Mouse (Mus musculus): ENCODE results near the gene Dusp18. TPM values are rescaled to one million over a fixed set of nuclear protein-coding genes. Genes with fewer than 3 reads are reported as not detected.

Gene Dusp18
- polyA plus RNA-seq, 1 experiment = not detected

DNA sequence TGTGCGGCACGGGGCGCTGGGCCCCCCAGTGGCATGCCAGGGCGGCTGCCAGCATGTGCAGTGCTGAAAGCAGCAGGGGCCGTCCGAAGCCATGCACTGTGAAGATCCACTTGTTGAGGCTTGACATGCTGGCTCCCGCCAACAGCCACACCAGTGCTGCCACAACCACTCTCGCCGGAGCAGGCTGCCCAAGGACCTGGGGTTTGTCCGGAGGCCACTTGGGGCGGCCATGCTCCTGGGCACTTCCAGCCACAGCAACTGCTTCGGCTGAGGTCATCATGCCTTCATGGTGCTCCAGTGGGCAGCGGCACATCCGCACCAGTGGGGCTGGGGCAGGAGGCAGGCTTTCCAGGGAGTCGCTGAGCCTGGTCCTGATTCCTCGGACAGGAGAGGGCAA is 17.8 kb downstream of the Dusp18 start:
- TF ChIP-seq GATA1 (IDR thresholded peaks at IDR 0.05; ENCODE audit: low read length) = no peak

DNA sequence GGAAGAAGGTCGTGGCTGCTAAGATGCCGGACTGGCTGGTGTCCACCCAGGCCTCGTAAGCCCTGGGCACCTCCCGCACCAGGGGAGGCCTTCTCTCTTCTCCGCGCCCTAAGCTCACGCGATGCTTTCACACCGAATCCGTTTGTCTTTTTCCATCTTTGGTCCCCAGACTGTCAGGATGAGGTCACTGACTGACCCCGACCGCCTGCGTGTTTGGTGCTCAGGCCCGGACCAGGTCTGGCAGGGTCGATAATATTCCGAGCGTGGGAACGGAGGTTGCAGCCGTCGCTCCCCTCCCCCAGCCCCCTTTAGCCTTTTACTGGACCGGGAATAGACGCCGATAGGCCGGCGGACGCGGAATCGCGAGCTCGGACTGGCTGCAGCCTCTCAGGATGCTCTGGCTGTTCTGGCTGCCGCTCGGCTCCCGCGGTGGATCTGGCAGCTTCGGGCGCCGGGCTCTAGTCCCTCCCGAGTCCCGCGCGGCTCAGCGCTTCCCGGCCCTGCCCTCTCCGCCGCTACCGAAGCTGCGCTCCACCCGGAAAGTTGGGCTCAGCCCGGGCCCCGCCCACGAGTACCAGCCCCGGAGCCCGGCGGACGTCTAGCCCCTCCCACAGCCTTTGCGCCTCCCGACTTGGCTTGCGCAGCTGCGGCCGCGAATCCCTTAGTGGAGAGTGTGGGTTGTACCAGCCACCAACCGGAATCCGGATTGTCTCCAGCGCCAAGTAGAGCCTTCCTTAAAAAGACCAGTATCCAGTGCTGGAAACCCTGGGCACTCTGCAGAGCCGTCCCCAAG is 18.5 kb downstream of the Dusp18 start:
- no peak for TF ChIP-seq GATA1 (IDR thresholded peaks at IDR 0.05; ENCODE audit: low read length)

GRCm38 (mm10) chr11:3914109-3914840 is 19.2 kb downstream of the Dusp18 start, which contains the start of gene Slc35e4:
Gene Slc35e4, minus strand, starts transcription at chr11:3914664.
- no peak for TF ChIP-seq GATA1 (IDR thresholded peaks at IDR 0.05; ENCODE audit: low read length)

- no peak for TF ChIP-seq GATA1 (IDR thresholded peaks at IDR 0.05; ENCODE audit: low read length)
Observed at GRCm38 (mm10) chr11:3918738-3919137, 23.7 kb downstream of the Dusp18 start.

DNA sequence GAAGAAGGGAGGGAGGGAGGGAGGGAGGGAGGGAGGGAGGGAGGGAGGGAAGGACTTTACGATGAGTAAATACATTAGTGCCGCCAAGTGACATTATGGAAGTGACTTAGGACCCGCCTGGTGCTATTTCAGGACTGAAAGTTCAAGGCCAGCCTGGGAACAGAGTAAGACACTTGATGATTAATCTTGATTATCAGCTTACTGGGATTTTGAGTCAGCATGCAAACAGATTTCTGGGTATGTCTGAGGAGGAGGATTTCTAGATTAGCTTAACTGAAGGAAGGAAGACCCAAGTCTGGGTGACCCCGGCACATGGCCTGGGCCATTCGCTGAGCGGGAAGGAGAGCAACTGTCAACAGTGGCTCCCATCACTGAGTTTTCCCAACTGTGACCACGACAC is 25.4 kb downstream of the Dusp18 start:
- no peak for TF ChIP-seq GATA1 (IDR thresholded peaks at IDR 0.05; ENCODE audit: low read length)

DNA sequence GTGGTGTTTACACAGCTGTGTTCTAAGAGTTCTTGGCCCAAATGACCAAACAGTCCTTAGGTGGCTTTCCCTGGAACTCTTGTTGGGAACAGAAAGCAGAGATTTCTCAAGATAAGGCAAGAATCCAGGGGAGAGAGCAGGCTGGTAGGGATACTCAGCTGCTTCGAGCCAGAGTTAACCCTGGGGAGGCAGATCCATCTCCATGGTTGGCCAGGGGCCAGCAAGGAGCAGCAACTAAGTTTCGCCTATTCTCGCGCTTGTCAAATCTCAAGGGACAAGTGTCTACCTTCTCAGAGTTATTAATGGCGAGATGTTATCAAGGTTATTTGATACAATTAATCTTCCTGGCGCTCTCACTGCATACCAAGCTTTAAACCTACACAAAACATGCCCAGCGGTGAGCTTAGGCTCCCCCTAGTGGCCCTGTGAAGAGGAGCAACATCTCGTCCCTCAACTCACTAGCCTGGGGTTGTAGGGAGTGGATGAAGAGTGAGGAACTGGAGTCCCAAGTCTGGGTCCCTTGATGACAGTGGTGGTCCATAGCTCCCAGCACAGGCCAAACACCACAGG is 26.3 kb downstream of the Dusp18 start:
- no peak for TF ChIP-seq GATA1 (IDR thresholded peaks at IDR 0.05; ENCODE audit: low read length)

GRCm38 (mm10) chr11:3922115-3922514 is 27.1 kb downstream of the Dusp18 start:
- no peak for TF ChIP-seq GATA1 (IDR thresholded peaks at IDR 0.05; ENCODE audit: low read length)

DNA sequence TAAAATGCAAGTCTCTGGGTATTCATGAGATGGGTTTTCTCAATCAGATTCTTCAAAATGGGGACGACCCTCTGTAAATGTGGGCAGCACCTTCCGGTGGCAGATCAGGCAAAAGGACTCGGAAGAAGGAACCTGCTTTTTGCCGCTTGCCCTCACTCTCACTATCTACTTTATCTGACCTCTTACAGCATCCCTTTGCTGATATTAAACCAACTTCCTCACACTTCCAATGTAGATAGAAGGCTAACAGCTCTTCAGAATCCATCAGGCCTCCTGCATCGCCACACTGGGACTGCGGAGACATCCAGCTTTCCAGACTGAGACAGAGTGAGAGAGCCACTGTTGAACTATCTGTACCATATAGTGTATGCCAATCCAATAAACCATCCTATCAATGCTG is 27.7 kb downstream of the Dusp18 start:
- TF ChIP-seq GATA1 (IDR thresholded peaks at IDR 0.05; ENCODE audit: low read length) = no peak

DNA sequence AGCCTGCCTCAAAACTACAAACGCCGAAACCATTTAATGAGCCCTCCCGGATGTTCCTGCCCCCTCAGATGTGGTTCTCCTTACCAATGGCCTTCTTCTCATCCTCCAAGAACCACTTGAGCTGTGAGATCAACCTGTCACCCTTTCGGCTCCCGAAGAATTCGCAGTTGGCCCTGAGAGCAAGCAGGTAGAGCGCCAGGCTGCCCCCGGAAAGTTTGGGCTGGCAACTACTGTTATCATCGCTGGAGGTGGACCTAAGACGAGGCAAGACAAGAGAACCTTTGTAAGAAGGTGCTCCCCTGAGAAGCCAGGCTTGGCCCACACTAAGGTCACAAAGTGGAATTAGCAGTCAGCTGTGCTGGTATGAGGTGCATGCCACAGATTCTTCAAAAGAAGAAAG is 30.9 kb downstream of the Dusp18 start:
- no peak for TF ChIP-seq GATA1 (IDR thresholded peaks at IDR 0.05; ENCODE audit: low read length)

DNA sequence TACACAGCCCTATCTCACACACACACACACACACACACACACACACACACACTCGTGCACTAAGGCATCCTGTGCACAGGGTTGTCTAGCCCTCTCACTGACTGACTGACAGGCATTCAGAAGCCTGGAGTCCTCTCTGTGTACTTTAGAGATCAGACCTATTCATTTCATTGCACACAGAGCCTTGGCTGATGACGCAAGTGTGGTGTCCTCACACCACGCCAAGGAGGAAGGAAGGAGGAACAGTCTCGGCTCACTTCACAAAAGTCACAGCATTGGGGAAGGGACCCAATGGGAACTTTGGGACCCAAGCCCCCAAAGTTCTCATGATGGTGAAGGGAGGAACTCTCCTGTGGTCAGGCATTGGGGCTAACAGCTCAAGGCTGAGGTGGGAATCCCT is 35.0 kb downstream of the Dusp18 start:
- TF ChIP-seq GATA1 (IDR thresholded peaks at IDR 0.05; ENCODE audit: low read length) = no peak

DNA sequence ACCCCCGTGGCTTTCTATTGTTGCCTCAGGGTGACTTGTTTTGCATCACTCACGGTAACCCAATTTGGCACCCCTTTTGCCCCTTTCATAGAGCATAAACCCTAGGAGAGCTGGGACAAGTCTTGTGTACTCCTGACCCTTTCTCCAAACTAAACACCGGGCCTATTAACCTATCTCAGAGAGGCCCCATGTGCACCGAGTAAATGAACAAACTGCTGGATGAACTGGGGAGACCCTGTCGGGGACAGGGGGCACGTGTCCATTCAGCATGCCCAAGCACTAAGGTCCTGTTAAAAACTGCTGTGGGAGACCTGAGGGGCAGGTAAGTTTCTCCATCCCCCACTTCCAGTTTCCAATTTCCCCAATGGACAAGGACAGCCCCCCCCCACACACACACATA is 35.9 kb downstream of the Dusp18 start:
- no peak for TF ChIP-seq GATA1 (IDR thresholded peaks at IDR 0.05; ENCODE audit: low read length)

DNA sequence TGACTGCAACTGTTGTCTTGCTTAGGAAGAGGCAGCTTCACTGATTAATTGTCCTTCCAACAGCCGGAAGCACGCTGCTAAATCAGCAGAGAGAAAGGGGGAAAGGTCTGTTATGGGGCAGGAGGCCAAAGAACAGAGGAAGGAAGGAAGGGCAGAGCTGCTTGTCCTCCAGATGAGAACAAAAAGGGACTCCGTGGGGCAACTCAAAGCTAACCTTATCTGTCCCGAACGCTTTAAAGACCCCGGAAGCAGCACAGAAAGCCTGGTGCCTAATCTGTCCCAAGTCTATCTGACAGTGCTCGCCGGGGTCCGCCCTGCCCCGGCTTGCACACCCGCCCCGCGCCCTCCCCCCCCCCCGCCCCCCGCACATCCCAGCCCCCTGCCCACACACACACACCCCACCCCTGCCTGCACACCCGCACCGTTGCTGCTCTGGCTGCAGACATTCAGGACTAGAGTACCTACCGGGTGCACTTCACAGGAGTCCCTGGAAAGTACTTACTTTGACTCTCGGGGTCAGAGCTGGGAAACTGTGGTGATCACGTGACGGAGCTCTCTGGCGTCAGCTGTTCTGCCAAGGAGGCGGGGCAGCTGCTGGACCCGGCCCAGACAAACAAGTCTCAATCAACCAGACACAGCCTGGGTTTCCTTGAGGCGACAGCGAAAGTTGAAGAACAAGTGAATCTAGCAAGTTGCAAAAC is 36.6 kb downstream of the Dusp18 start, which contains the start of gene Tcn2:
Gene Tcn2 (minus strand): TSS at position 649 of the 701 bp plus-strand sequence.
- TF ChIP-seq GATA1 (IDR thresholded peaks at IDR 0.05; ENCODE audit: low read length) = no peak

GRCm38 (mm10) chr11:3933756-3934285 is 38.8 kb downstream of the Dusp18 start:
- no peak for TF ChIP-seq GATA1 (IDR thresholded peaks at IDR 0.05; ENCODE audit: low read length)

DNA sequence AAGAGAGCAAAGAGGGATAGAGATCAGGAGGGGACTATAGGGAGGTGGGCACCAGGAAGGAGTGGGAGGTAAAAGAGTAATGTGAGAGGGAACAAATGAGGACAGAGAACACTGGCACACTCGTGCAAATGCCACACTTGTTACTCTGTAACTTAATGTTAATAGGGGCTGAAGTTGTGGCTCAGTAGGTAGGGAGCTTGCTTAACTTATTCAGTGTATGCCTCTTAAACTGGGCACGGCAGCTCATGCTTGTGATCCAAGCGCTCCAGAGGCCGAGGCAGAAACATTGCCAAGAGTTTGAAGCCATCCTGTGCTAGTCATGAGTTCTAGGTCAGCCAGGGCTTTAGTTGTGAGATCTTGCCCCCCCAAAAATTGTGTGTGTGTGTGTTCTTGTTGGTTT is 40.1 kb downstream of the Dusp18 start:
- no peak for TF ChIP-seq GATA1 (IDR thresholded peaks at IDR 0.05; ENCODE audit: low read length)

GRCm38 (mm10) chr11:3936318-3936717 is 41.3 kb downstream of the Dusp18 start:
- no peak for TF ChIP-seq GATA1 (IDR thresholded peaks at IDR 0.05; ENCODE audit: low read length)

All from G1E-ER4 (cell line).